Mouse (Mus musculus) liver, adult 10 weeks (tissue): ENCODE measurements around the gene Mrpl1. TPM values are rescaled to one million over a fixed set of nuclear protein-coding genes. Genes with fewer than 3 reads are reported as not detected.

Source experiments
- polyA plus RNA-seq: library from polyadenylated mRNA; stranded (reverse); fragments of 350-450 nt; fragmentation: Illumina TruSeq; extraction: RNeasy Lipid Tissue Mini Kit (QIAGEN cat#74804); gene quantifications from one replicate; pipeline ENCODE4 v1.2.3, GENCODE M21; 2014; ENCODE audit warnings: low read depth, low replicate concordance

Gene Mrpl1
- 55.3 TPM for polyA plus RNA-seq

GRCm38 (mm10) chr5:96209459-96209858 lies at the start of gene Mrpl1:
Gene Mrpl1, plus strand, starts transcription at chr5:96209493.

GRCm38 (mm10) chr5:96164021-96164411 lies 45.3 kb upstream of the Mrpl1 start, which contains the start of gene Cnot6l:
Gene Cnot6l, minus strand, starts transcription at chr5:96164171.

Other genes starting within 250 kb of the Mrpl1 start
- 35.3 TPM for gene Cnot6l, start 45.3 kb upstream of the Mrpl1 start, polyA plus RNA-seq
- gene Fras1, start 164.5 kb downstream of the Mrpl1 start, polyA plus RNA-seq, result 0.32 TPM